Mouse (Mus musculus) forebrain, postnatal 0 days (tissue): ENCODE measurements around the gene Slfn3. TPM values are rescaled to one million over a fixed set of nuclear protein-coding genes. Genes with fewer than 3 reads are reported as not detected.
"Not testable (repeated sequence)": the region's sequence is repeated elsewhere in the genome, so short reads cannot be mapped to it uniquely, and the experiment has no call there.

Source experiments
- ATAC-seq: fragments of 200-750 bp; cut with Nextera tagmentation; 2 replicates; pipeline ENCODE4 v1.8.0; 2017; ENCODE audit warnings: mild to moderate bottlenecking, moderate library complexity
- DNase-seq: peaks from one replicate; pipeline ENCODE4 v3.0.0-alpha.2; 2015
- H3K27ac ChIP-seq: fragments of 300-500 bp; sonication (generic); 2 replicates; pipeline ENCODE4 v1.5.1; 2014; ENCODE audit warnings: low read depth, mild to moderate bottlenecking, antibody characterized with exemption, low read length, moderate library complexity, mixed read lengths
- H3K27me3 ChIP-seq: fragments of 300-500 bp; sonication (generic); 2 replicates; pipeline ENCODE4 v1.6.1; 2014; ENCODE audit warnings: mild to moderate bottlenecking, low read length, mixed read lengths; ENCODE audit not compliant: insufficient read depth
- H3K36me3 ChIP-seq: fragments of 300-500 bp; sonication (generic); 2 replicates; pipeline ENCODE4 v1.6.1; 2014; ENCODE audit warnings: mild to moderate bottlenecking, moderate library complexity; ENCODE audit not compliant: insufficient read depth
- H3K4me1 ChIP-seq: fragments of 300-500 bp; sonication (generic); 2 replicates; pipeline ENCODE4 v1.6.1; 2014; ENCODE audit warnings: antibody characterized with exemption; ENCODE audit not compliant: insufficient read depth
- H3K4me2 ChIP-seq: fragments of 300-500 bp; sonication (generic); 2 replicates; pipeline ENCODE4 v1.6.1; 2014; ENCODE audit warnings: low read depth, mild to moderate bottlenecking, moderate library complexity
- H3K4me3 ChIP-seq: fragments of 300-500 bp; sonication (generic); 2 replicates; pipeline ENCODE4 v1.5.1; 2014; ENCODE audit warnings: low read depth, low read length, mixed read lengths
- H3K9ac ChIP-seq: fragments of 300-500 bp; sonication (generic); 2 replicates; pipeline ENCODE4 v1.6.1; 2014; ENCODE audit warnings: mild to moderate bottlenecking
- H3K9me3 ChIP-seq: fragments of 300-500 bp; sonication (generic); 2 replicates; pipeline ENCODE4 v1.6.1; 2016; ENCODE audit warnings: low read length
- CTCF ChIP-seq: sonication (generic); IDR thresholded peaks from 2 replicates; pipeline ENCODE4 v1.5.1; 2016; ENCODE audit warnings: antibody characterized with exemption, control low read depth, low read depth
- WGBS: fragments of 180-500 bp; shearing (Covaris S2); extraction: QIAGEN DNeasy Blood & Tissue Kit; methylation state at CpG from one replicate; pipeline ENCODE4 v1.1.7; 2014; 5-methylcytosine and 5-hydroxymethylcytosine counted together
- polyA plus RNA-seq: library from polyadenylated mRNA; unstranded; fragments of >200 nt; fragmentation: Nextera tagmentation; extraction: Ambion mirVana; gene quantifications from 2 replicates; pipeline ENCODE4 v1.2.1, GENCODE M21; 2015
- total RNA-seq: library from RNA; depleted of rRNA; stranded (reverse); fragments of >200 nt; gene quantifications from 2 replicates; pipeline ENCODE4 v1.2.3, GENCODE M21; 2014; rRNA removed

Slfn3 gene
- total RNA-seq = 0.24 and 0.38 TPM in 2 replicates
- polyA plus RNA-seq = 0.10 TPM in 2 replicates

GRCm38 (mm10) chr11:83191134-83191893 is at the start of gene Slfn3:
Gene Slfn3 (plus strand): TSS chr11:83191330.
- H3K27ac ChIP-seq = no peak within 1 kb of the TSS
- no peak within 1 kb of the TSS for H3K9ac ChIP-seq
- WGBS = 74% methylated on average over 12 of the region's 12 CpGs
- no peaks in the 10 kb centered on the region for H3K4me1 ChIP-seq
- no peak for DNase-seq
- H3K36me3 ChIP-seq = no peaks in the 10 kb centered on the region
- no peak for ATAC-seq
- no peaks in the 10 kb centered on the region for H3K9me3 ChIP-seq
- H3K4me2 ChIP-seq = no peak within 1 kb of the TSS
- H3K4me3 ChIP-seq = no peak within 1 kb of the TSS
- H3K27me3 ChIP-seq = no peaks in the 10 kb centered on the region
- TF ChIP-seq CTCF = no peak

- not testable (repeated sequence) for H3K36me3 ChIP-seq, DNase-seq, H3K9me3 ChIP-seq, H3K4me2 ChIP-seq, ATAC-seq, H3K4me1 ChIP-seq, H3K9ac ChIP-seq, H3K27ac ChIP-seq, H3K4me3 ChIP-seq, H3K27me3 ChIP-seq
- WGBS = no CpG with 5 or more reads among the region's 1 CpGs
These were observed 42.2 kb upstream of the Slfn3 start for GRCm38 (mm10) chr11:83148939-83149338.

- no peak for DNase-seq
- Histone ChIP-seq H3K4me3 (no peak within 1 kb of the TSS), H3K4me1 (no peaks in the 10 kb centered on the region), H3K36me3 (no peaks in the 10 kb centered on the region), H3K27ac (no peak within 1 kb of the TSS), H3K27me3 (no peaks in the 10 kb centered on the region), H3K9me3 (no peaks in the 10 kb centered on the region), H3K4me2 (no peak within 1 kb of the TSS), H3K9ac (no peak within 1 kb of the TSS)
- no peak for ATAC-seq
- 91% methylated on average over 12 of the region's 12 CpGs for WGBS
- no peak for TF ChIP-seq CTCF
These were observed 16.1 kb upstream of the Slfn3 start, which contains the start of gene Slfn4 for GRCm38 (mm10) chr11:83174948-83175539. Gene Slfn4 (plus strand): TSS chr11:83175186.

- TF ChIP-seq CTCF = peak; percentile 82
- Histone ChIP-seq H3K27ac (no peak overlapping the region), H3K27me3 (no peaks in the 10 kb centered on the region), H3K36me3 (no peaks in the 10 kb centered on the region), H3K4me3 (no peak overlapping the region), H3K9me3 (no peaks in the 10 kb centered on the region), H3K9ac (no peak overlapping the region), H3K4me1 (no peaks in the 10 kb centered on the region), H3K4me2 (no peak overlapping the region)
- peak; percentile 32 for DNase-seq
- ATAC-seq = peak; percentile 47; the same call in 1 of the 2 replicates
- WGBS = 56% methylated on average over 3 of the region's 3 CpGs
These were observed 871 bp downstream of the Slfn3 start for GRCm38 (mm10) chr11:83192001-83192400.

- Histone ChIP-seq H3K27me3 (no peaks in the 10 kb centered on the region), H3K4me3 (no peak overlapping the region), H3K9me3 (no peaks in the 10 kb centered on the region), H3K4me2 (no peak overlapping the region), H3K4me1 (no peaks in the 10 kb centered on the region), H3K36me3 (no peaks in the 10 kb centered on the region), H3K9ac (no peak overlapping the region), H3K27ac (no peak overlapping the region)
- no peak for DNase-seq
- no peak for ATAC-seq
- TF ChIP-seq CTCF = no peak
These were observed 13.9 kb downstream of the Slfn3 start for GRCm38 (mm10) chr11:83205002-83205401.

GRCm38 (mm10) chr11:83216119-83216518 is 25.0 kb downstream of the Slfn3 start:
- Histone ChIP-seq H3K9ac (no peak overlapping the region), H3K4me3 (no peak overlapping the region), H3K36me3 (no peaks in the 10 kb centered on the region), H3K4me2 (no peak overlapping the region), H3K27ac (no peak overlapping the region), H3K27me3 (no peaks in the 10 kb centered on the region), H3K9me3 (no peaks in the 10 kb centered on the region), H3K4me1 (no peaks in the 10 kb centered on the region)
- WGBS = 76% methylated on average over 1 of the region's 1 CpGs
- DNase-seq (no peak), ATAC-seq (no peak)
- TF ChIP-seq CTCF = no peak

GRCm38 (mm10) chr11:83221328-83221877 is 30.3 kb downstream of the Slfn3 start:
- H3K9ac ChIP-seq = no peak overlapping the region
- no peaks in the 10 kb centered on the region for H3K36me3 ChIP-seq
- WGBS = 88% methylated on average over 1 of the region's 1 CpGs
- TF ChIP-seq CTCF = no peak
- H3K4me2 ChIP-seq = no peak overlapping the region
- H3K4me1 ChIP-seq = no peaks in the 10 kb centered on the region
- no peaks in the 10 kb centered on the region for H3K27me3 ChIP-seq
- H3K9me3 ChIP-seq = no peaks in the 10 kb centered on the region
- DNase-seq = no peak
- H3K27ac ChIP-seq = no peak overlapping the region
- no peak for ATAC-seq
- H3K4me3 ChIP-seq = no peak overlapping the region
